Mouse (Mus musculus) forebrain, postnatal 0 days (tissue): ENCODE data around the gene Oprd1. TPM values are rescaled to one million over a fixed set of nuclear protein-coding genes. Genes with fewer than 3 reads are reported as not detected.

ENCODE experiments used
- ATAC-seq: fragments of 200-750 bp; cut with Nextera tagmentation; 2 replicates; pipeline ENCODE4 v1.8.0; 2017; ENCODE audit warnings: mild to moderate bottlenecking, moderate library complexity
- DNase-seq: peaks from one replicate; pipeline ENCODE4 v3.0.0-alpha.2; 2015
- H3K27ac ChIP-seq: fragments of 300-500 bp; sonication (generic); 2 replicates; pipeline ENCODE4 v1.5.1; 2014; ENCODE audit warnings: low read depth, mild to moderate bottlenecking, antibody characterized with exemption, low read length, moderate library complexity, mixed read lengths
- H3K27me3 ChIP-seq: fragments of 300-500 bp; sonication (generic); 2 replicates; pipeline ENCODE4 v1.6.1; 2014; ENCODE audit warnings: mild to moderate bottlenecking, low read length, mixed read lengths; ENCODE audit not compliant: insufficient read depth
- H3K36me3 ChIP-seq: fragments of 300-500 bp; sonication (generic); 2 replicates; pipeline ENCODE4 v1.6.1; 2014; ENCODE audit warnings: mild to moderate bottlenecking, moderate library complexity; ENCODE audit not compliant: insufficient read depth
- H3K4me1 ChIP-seq: fragments of 300-500 bp; sonication (generic); 2 replicates; pipeline ENCODE4 v1.6.1; 2014; ENCODE audit warnings: antibody characterized with exemption; ENCODE audit not compliant: insufficient read depth
- H3K4me2 ChIP-seq: fragments of 300-500 bp; sonication (generic); 2 replicates; pipeline ENCODE4 v1.6.1; 2014; ENCODE audit warnings: low read depth, mild to moderate bottlenecking, moderate library complexity
- H3K4me3 ChIP-seq: fragments of 300-500 bp; sonication (generic); 2 replicates; pipeline ENCODE4 v1.5.1; 2014; ENCODE audit warnings: low read depth, low read length, mixed read lengths
- H3K9ac ChIP-seq: fragments of 300-500 bp; sonication (generic); 2 replicates; pipeline ENCODE4 v1.6.1; 2014; ENCODE audit warnings: mild to moderate bottlenecking
- H3K9me3 ChIP-seq: fragments of 300-500 bp; sonication (generic); 2 replicates; pipeline ENCODE4 v1.6.1; 2016; ENCODE audit warnings: low read length
- CTCF ChIP-seq: sonication (generic); IDR thresholded peaks from 2 replicates; pipeline ENCODE4 v1.5.1; 2016; ENCODE audit warnings: antibody characterized with exemption, control low read depth, low read depth
- WGBS: fragments of 180-500 bp; shearing (Covaris S2); extraction: QIAGEN DNeasy Blood & Tissue Kit; methylation state at CpG from one replicate; pipeline ENCODE4 v1.1.7; 2014; 5-methylcytosine and 5-hydroxymethylcytosine counted together
- polyA plus RNA-seq: library from polyadenylated mRNA; unstranded; fragments of >200 nt; fragmentation: Nextera tagmentation; extraction: Ambion mirVana; gene quantifications from 2 replicates; pipeline ENCODE4 v1.2.1, GENCODE M21; 2015
- total RNA-seq: library from RNA; depleted of rRNA; stranded (reverse); fragments of >200 nt; gene quantifications from 2 replicates; pipeline ENCODE4 v1.2.3, GENCODE M21; 2014

The Oprd1 gene
- total and polyA plus RNA-seq, 2 experiments from 2014 or later = 0.53 to 1.6 TPM

DNA sequence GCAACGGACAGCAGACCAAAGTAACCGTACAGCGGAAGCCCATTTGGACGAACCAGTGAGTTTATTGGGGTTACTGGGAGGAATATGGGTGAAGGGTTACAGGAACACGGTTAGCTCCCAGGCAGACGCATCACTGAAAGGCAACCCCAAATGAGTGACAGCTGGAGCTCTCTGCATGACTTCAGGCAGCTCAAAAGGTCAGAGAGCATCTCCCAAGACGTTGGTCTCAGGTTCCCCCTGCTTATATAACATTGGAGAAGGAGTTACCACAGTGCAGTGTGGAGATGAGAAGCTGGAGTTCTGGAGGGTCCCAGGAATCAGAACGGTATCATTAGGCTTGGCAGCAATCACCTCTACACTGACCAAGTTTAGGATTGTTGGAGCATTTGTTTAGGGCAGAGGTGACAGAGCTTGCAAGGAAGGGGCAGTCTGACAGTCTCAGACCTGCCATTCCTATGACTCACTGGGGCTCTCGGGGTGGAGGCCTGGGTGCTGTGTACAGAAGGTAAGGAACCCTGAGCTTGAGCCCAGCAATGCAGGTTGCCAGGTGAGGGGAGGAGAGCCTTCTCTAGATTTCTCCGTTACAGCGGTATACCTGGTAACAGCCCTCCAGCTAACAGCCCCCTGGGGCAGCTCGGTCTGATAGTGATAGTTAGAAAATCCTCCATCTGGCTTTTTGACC is 12.8 kb upstream of the Oprd1 start:
- WGBS = 67% methylated on average over 12 of the region's 12 CpGs
- no peaks in the 10 kb centered on the region for H3K4me1 ChIP-seq
- no peak for TF ChIP-seq CTCF
- H3K27me3 ChIP-seq = no peaks in the 10 kb centered on the region
- H3K9me3 ChIP-seq = no peaks in the 10 kb centered on the region
- no peaks in the 10 kb centered on the region for H3K36me3 ChIP-seq
- ATAC-seq (no peak), DNase-seq (no peak)
- no peak overlapping the region for H3K4me3 ChIP-seq
- no peak overlapping the region for H3K9ac ChIP-seq
- H3K27ac ChIP-seq = no peak overlapping the region
- H3K4me2 ChIP-seq = no peak overlapping the region

DNA sequence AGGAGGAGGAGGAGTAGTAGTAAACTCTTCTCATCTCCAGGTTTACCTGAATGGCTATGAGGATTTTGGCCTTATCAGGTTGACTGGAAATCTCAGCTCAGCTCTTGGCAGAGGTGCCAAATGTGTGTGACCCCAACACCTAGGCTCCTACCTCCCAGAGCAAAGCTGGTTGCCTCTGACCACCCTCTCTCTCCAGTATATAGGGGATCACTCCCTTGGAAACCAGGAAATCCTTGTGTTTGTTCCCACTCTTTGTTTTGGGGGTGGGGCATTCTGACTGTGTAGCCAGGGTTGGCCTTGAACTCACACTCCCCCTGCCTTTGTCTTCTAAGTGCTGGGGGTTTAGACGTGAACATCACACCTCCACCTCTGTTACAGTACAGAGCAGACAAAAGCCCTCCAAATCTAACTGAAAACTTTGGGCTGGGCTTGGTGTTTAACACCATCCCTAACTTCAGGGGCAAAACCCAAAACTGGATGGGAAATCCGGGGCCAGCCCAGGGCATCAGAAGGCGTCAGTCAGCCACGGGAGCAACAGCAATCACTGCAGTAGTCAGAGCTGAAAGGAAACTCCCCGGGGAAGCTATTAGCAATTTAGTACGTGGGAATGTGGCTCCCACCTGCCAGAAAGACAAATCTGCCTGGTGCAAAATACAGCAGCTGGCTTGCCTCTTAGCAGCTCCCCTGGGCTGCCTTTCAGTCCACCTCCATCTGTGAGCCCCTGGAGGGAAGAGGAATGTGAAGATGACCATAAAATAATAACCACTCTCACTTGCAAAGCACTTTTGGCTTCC is 10.8 kb upstream of the Oprd1 start:
- H3K27me3 ChIP-seq = no peaks in the 10 kb centered on the region
- TF ChIP-seq CTCF = no peak
- no peaks in the 10 kb centered on the region for H3K4me1 ChIP-seq
- DNase-seq = no peak
- H3K36me3 ChIP-seq = no peaks in the 10 kb centered on the region
- ATAC-seq = no peak
- H3K4me3 ChIP-seq = no peak overlapping the region
- H3K27ac ChIP-seq = no peak overlapping the region
- no peak overlapping the region for H3K9ac ChIP-seq
- H3K9me3 ChIP-seq = no peaks in the 10 kb centered on the region
- H3K4me2 ChIP-seq = no peak overlapping the region
- 5% methylated on average over 6 of the region's 6 CpGs for WGBS

DNA sequence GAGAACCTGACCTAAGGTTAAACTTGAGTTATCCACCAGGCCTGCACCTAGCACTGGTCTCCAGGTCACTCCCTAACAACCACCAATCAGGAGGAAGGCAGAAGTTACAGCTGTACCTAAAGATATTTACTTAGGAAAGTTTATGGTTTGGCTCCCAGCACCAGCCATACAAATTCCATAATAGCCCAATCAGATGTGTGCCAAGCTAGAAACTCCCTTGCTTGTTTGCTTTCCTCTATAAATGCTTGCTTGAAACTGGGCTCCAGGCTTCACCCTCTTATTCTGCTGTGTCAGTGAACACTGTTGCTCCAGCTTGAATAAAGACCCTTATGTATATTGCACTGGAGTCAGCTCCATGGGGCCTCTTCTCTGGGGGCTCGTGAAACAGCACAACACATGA is 7.4 kb upstream of the Oprd1 start:
- H3K9ac ChIP-seq = no peak overlapping the region
- ATAC-seq (no peak), DNase-seq (no peak)
- H3K4me3 ChIP-seq = no peak overlapping the region
- H3K4me1 ChIP-seq = no peaks in the 10 kb centered on the region
- H3K27ac ChIP-seq = no peak overlapping the region
- H3K9me3 ChIP-seq = no peaks in the 10 kb centered on the region
- peaks cover 3% of the 10 kb centered on the region; the same call in 1 of the 2 replicates for H3K27me3 ChIP-seq
- H3K4me2 ChIP-seq = no peak overlapping the region
- no peak for TF ChIP-seq CTCF
- 83% methylated on average over 1 of the region's 1 CpGs for WGBS
- H3K36me3 ChIP-seq = no peaks in the 10 kb centered on the region

DNA sequence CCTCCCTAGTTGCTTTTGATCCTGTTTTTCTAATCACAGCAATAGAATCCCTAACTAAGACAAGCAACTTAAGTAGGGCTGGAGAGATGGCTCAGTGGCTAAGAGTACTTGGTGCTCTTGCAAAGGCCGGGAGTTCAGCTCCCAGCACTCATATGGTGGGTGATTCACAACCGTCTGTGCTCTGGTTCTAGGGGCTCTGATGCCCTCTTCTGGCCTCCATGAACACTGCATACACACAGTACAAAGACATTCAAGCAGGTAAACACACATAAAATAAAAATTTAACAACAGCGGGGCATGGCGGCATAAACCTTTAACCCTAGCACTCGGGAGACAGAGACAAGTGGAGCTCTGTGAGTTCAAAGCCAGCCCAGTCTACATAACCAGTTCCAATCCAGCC is 1.9 kb upstream of the Oprd1 start:
- DNase-seq = no peak
- Histone ChIP-seq H3K4me1 (no peaks in the 10 kb centered on the region), H3K9me3 (no peaks in the 10 kb centered on the region), H3K36me3 (no peaks in the 10 kb centered on the region), H3K4me2 (no peak overlapping the region), H3K4me3 (no peak overlapping the region), H3K27ac (no peak overlapping the region), H3K9ac (no peak overlapping the region), H3K27me3 (peaks cover 36% of the 10 kb centered on the region)
- WGBS = 76% methylated on average over 5 of the region's 5 CpGs
- TF ChIP-seq CTCF = peak; percentile 26; the same call in 1 of the 2 replicates
- ATAC-seq = no peak

DNA sequence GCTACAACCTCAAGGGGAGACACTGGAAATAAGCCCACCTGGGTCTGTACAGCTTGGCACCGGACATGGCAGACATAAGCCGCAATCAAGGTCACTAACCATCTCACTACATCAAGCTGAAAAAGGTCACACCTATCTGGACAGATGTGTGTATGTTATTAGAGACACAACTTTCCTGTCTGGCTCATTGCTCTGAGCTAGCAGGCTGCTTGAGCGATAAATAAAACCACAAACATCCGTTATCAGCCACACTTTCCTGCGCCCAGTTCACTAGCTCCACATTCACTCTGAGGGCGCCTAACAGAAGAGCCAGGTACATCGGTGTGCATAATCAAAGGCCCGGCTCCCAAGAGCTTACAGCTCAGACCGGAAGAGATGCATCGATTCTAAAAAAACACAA is 806 bp upstream of the Oprd1 start:
- H3K4me3 ChIP-seq = no peak overlapping the region
- no peak for ATAC-seq

DNA sequence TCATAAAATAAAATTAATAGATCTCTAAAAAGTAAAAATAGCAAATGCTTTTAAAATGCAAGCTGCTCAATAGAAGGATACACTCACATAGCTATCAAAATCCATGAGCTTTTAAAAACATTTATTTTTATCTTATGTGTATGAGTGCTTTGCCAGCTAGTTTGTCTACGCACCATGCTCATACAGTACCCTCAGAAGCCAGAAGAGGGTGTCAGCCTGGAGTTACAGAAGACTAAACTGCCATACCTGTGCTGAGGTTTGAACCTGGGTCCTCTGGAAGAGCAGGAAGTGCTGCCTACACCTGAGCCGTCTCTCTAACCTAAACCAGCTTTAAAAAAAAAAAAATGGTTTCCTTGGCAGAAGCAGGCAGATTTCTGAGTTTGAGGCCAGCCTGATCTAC is 5.6 kb downstream of the Oprd1 start:
- 92% methylated on average over 2 of the region's 2 CpGs for WGBS
- Histone ChIP-seq H3K4me3 (no peak overlapping the region), H3K4me2 (no peak overlapping the region), H3K9ac (no peak overlapping the region), H3K4me1 (no peaks in the 10 kb centered on the region), H3K27ac (no peak overlapping the region), H3K9me3 (no peaks in the 10 kb centered on the region), H3K36me3 (no peaks in the 10 kb centered on the region), H3K27me3 (peaks cover 8% of the 10 kb centered on the region)
- ATAC-seq (no peak), DNase-seq (no peak)
- TF ChIP-seq CTCF = no peak

More for the DNA sequence above, 806 bp upstream of the Oprd1 start:
- Histone ChIP-seq H3K4me1 (no peaks in the 10 kb centered on the region), H3K27me3 (peaks cover 36% of the 10 kb centered on the region), H3K36me3 (no peaks in the 10 kb centered on the region), H3K9me3 (no peaks in the 10 kb centered on the region), H3K4me2 (peak overlapping the region; percentile 79; the same call in 1 of the 2 replicates), H3K9ac (no peak overlapping the region), H3K27ac (no peak overlapping the region)
- no peak for TF ChIP-seq CTCF
- DNase-seq = no peak
- WGBS = 47% methylated on average over 10 of the region's 10 CpGs

DNA sequence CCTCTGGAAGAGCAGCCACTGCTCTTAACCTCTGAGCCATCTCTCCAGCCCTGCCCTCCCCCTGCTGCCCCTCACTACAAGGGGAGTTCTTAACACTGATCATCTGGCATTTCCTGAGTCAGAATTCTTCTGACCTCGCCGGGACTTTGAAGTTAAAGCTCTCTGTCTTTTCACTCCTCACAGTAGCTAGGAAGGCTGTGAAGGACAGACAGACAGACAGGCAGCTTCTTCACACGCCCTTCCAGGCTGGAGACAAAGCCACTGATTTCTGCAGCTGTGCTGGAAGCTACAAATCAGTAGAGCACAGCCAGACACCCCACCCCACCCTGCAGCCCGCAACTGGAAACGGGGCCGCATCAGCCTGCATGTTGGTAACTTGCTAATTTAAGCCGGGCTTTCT is 7.3 kb downstream of the Oprd1 start:
- Histone ChIP-seq H3K9me3 (no peaks in the 10 kb centered on the region), H3K27ac (no peak overlapping the region), H3K4me3 (no peak overlapping the region), H3K9ac (no peak overlapping the region), H3K36me3 (no peaks in the 10 kb centered on the region), H3K4me2 (no peak overlapping the region), H3K4me1 (no peaks in the 10 kb centered on the region), H3K27me3 (no peaks in the 10 kb centered on the region)
- no peak for TF ChIP-seq CTCF
- 78% methylated on average over 7 of the region's 7 CpGs for WGBS
- no peak for ATAC-seq
- DNase-seq = no peak
